Mouse (Mus musculus) urinary bladder, postnatal 25 days (tissue): Measurements from ENCODE around the gene Trmt10c.
A peak's percentile ranks its signal among the peaks of the same experiment; 100 is the strongest.
"Not testable (repeated sequence)": the region's sequence is repeated elsewhere in the genome, so short reads cannot be mapped to it uniquely, and the experiment has no call there.

Experiments
- DNase-seq: peaks from one replicate; pipeline ENCODE4 v3.0.0; 2022; ENCODE audit warnings: low spot score

Gene Trmt10c

GRCm38 (mm10) chr16:56037138-56038010 lies at the start of gene Trmt10c:
Trmt10c (minus strand) TSS chr16:56037819.
- peak; percentile 95 for DNase-seq

GRCm38 (mm10) chr16:56086336-56086735 lies 48.7 kb upstream of the Trmt10c start:
- DNase-seq: no peak

- DNase-seq: no peak
These were observed 44.1 kb upstream of the Trmt10c start for GRCm38 (mm10) chr16:56081691-56082090.

- no peak for DNase-seq
These were observed 41.8 kb upstream of the Trmt10c start for GRCm38 (mm10) chr16:56079419-56079818.

- DNase-seq: no peak
These were observed 38.7 kb upstream of the Trmt10c start for GRCm38 (mm10) chr16:56076121-56076869.

- peak; percentile 71 for DNase-seq
These were observed 37.8 kb upstream of the Trmt10c start for GRCm38 (mm10) chr16:56075222-56076111.

GRCm38 (mm10) chr16:56074565-56074964 lies 36.9 kb upstream of the Trmt10c start:
- no peak for DNase-seq

- DNase-seq: no peak
These were observed 36.5 kb upstream of the Trmt10c start for GRCm38 (mm10) chr16:56074122-56074521.

- not testable (repeated sequence) for DNase-seq
These were observed 35.5 kb upstream of the Trmt10c start for GRCm38 (mm10) chr16:56073150-56073549.

- no peak for DNase-seq
These were observed 34.9 kb upstream of the Trmt10c start for GRCm38 (mm10) chr16:56072533-56072932.

GRCm38 (mm10) chr16:56071317-56072232 lies 34.0 kb upstream of the Trmt10c start:
- no peak for DNase-seq

- DNase-seq: no peak
These were observed 31.0 kb upstream of the Trmt10c start for GRCm38 (mm10) chr16:56068523-56069070.

GRCm38 (mm10) chr16:56066113-56066512 lies 28.5 kb upstream of the Trmt10c start:
- DNase-seq: no peak

GRCm38 (mm10) chr16:56064334-56064990 lies 26.8 kb upstream of the Trmt10c start:
- DNase-seq: peak; percentile 13

- no peak for DNase-seq
These were observed 25.4 kb upstream of the Trmt10c start for GRCm38 (mm10) chr16:56062981-56063380.

GRCm38 (mm10) chr16:56061995-56062594 lies 24.5 kb upstream of the Trmt10c start:
- DNase-seq: no peak

GRCm38 (mm10) chr16:56058151-56058550 lies 20.5 kb upstream of the Trmt10c start:
- DNase-seq: no peak

GRCm38 (mm10) chr16:56056944-56057590 lies 19.4 kb upstream of the Trmt10c start:
- no peak for DNase-seq

GRCm38 (mm10) chr16:56055911-56056310 lies 18.3 kb upstream of the Trmt10c start:
- no peak for DNase-seq
